Mouse (Mus musculus) ovary, postnatal 14 days (tissue): ENCODE data around the gene Kcnk13.
A peak's percentile ranks its signal among the peaks of the same experiment; 100 is the strongest.

Experiments used
- DNase-seq: peaks from one replicate; pipeline ENCODE4 v3.0.0; 2022; ENCODE audit warnings: low spot score

Kcnk13 gene

GRCm38 (mm10) chr12:100090750-100091149 is 126.5 kb downstream of the Kcnk13 start:
- no peak for DNase-seq

GRCm38 (mm10) chr12:100093046-100093445 is 128.7 kb downstream of the Kcnk13 start:
- no peak for DNase-seq

GRCm38 (mm10) chr12:100099971-100100706 is 135.8 kb downstream of the Kcnk13 start:
- no peak for DNase-seq

GRCm38 (mm10) chr12:100100707-100101030 is 136.4 kb downstream of the Kcnk13 start:
- DNase-seq, result no peak

- DNase-seq, result no peak
Observed at GRCm38 (mm10) chr12:100101651-100102050, 137.4 kb downstream of the Kcnk13 start.

DNA sequence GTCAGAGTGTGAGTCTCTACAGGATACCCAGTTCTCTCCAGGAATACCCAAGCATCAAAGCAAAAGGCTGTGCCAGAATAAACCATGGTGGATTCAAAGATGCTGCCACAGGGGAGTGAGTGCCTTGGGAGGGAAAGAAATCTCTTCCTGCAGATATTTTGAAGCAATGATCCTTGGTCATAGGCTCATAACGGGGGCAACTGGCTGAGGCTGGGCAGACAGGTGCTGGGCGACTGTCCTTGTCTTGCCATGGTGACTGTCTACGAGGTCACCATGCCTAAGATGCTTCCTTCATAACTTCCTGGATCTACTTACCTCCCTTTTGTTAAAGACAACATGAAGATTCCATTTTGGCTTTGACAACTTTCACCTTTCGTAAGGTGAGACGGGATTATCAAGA is 140.2 kb downstream of the Kcnk13 start:
- DNase-seq, result no peak

DNA sequence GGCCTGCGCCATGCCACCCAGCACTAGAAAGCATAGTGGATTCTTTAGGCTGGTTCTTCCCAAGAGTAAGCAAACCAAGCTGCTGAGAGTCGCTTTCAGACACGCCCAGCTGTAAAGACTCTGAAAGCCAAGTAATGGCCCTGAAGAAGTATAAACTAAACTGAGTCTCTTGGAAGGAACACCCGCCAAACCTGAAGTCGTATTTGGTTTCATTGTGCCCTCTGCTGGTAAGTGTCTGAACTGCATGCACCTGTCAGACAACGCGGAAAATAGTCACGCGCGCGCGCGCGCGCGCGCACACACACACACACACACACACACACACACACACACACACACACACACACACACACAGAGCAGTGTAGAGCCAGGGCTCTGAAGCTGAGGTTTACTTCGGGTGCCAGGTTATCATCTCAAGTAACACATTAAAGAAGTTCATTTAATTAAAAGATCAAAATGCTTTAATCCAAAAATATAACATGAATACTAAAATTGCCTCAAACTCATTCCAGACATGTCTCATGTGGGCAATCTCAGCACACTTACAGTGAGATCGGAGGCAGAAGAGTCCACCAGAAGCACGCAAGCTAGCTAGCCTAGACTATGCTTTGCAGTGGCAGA is 142.1 kb downstream of the Kcnk13 start:
- DNase-seq, result peak; percentile 70

DNA sequence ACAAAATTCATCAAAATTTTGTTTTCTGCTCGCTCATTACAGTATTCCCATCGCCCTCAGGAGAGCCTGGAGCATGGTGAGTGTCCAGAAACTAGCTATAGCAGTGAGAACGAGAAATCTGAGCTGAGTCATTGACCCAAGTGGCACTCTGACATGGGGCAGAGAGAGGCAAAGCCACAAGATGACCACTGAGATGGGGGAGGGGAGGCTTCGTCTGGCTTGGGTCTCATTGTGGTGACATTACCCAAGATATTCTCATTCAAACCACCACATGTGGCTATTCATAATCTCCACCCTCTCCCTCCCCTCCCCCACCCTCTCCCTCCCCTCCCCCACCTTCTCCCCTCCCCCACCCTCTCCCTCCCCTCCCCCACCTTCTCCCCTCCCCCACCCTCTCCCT is 143.1 kb downstream of the Kcnk13 start:
- no peak for DNase-seq

GRCm38 (mm10) chr12:100109986-100110696 is 145.8 kb downstream of the Kcnk13 start, which contains the start of gene Psmc1:
Gene Psmc1 (plus strand): TSS chr12:100110154.
- DNase-seq, result peak; percentile 65
